Mouse (Mus musculus): ENCODE data around the gene Mapk10. TPM values are rescaled to one million over a fixed set of nuclear protein-coding genes. Genes with fewer than 3 reads are reported as not detected.

Mapk10 gene
- polyA plus RNA-seq, 1 experiment = 0.58 TPM

DNA sequence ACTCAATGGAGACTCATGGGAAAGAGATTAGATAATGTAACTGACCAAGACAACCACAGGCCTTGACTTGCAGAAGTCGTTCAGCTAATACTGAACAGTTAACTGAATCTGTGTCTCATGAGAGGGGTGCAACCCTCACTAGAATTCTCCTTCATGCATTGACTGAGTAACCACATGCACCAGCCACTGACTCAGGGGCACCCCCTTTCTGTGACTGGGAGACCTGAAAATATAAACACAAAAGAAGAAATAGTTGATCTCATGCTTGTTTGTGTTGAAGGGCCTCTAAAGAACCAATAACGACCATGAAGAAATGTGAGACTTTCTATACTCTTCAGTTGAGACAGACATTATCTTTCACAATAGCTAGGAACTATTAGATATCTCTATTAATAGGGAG, 10.9 kb upstream of the Mapk10 start:
- no peak for DNase-seq
- Histone ChIP-seq H3K36me3 (ENCODE audit: control insufficient read depth, insufficient read depth, low read length) (no peaks in the 10 kb centered on the region), H3K27ac (ENCODE audit: control insufficient read depth, insufficient read depth, low read length) (no peak overlapping the region), H3K4me3 (ENCODE audit: control insufficient read depth, insufficient read depth, low read length) (no peak overlapping the region), H3K27me3 (ENCODE audit: control insufficient read depth, insufficient read depth, low read length) (no peaks in the 10 kb centered on the region), H3K4me1 (replicated peaks; ENCODE audit: control insufficient read depth, insufficient read depth, low read length) (no peaks in the 10 kb centered on the region)
- TF ChIP-seq CTCF (IDR thresholded peaks at IDR 0.05; ENCODE audit: borderline replicate concordance, control insufficient read depth, extremely low read depth, insufficient read depth, low read length, poor library complexity) (no peak), POLR2A (IDR thresholded peaks at IDR 0.05; ENCODE audit: control insufficient read depth, extremely low read depth, insufficient read depth, low read length, poor library complexity) (no peak)
- WGBS = 68% methylated on average over 2 of the region's 2 CpGs

DNA sequence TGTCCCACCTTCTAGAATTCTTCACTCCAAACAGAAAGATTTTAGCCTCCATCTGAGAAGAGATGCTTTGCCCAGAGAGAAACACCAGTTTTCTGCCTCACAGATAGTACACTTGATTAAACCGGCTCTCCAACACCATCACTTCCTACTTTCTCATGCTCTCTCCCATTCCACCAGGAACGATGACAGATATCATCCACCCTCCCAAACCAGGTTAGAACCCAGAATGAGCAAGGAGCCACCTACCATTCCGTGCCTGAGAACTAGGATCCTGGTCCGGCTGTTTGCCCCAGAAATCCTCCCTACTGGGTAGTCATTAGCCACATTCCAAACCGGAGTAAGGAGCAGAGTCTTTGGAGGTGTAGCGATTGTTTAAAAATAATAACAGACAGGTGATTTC, 490 bp downstream of the Mapk10 start:
- no peak for DNase-seq
- no peak for TF ChIP-seq POLR2A (IDR thresholded peaks at IDR 0.05; ENCODE audit: control insufficient read depth, extremely low read depth, insufficient read depth, low read length, poor library complexity)
- no peak for TF ChIP-seq CTCF (IDR thresholded peaks at IDR 0.05; ENCODE audit: borderline replicate concordance, control insufficient read depth, extremely low read depth, insufficient read depth, low read length, poor library complexity)
- no peak overlapping the region for H3K27ac ChIP-seq (ENCODE audit: control insufficient read depth, insufficient read depth, low read length)
- WGBS = 48% methylated on average over 6 of the region's 6 CpGs
- H3K27me3 ChIP-seq (ENCODE audit: control insufficient read depth, insufficient read depth, low read length) = no peaks in the 10 kb centered on the region
- no peaks in the 10 kb centered on the region for H3K36me3 ChIP-seq (ENCODE audit: control insufficient read depth, insufficient read depth, low read length)
- H3K4me1 ChIP-seq (replicated peaks; ENCODE audit: control insufficient read depth, insufficient read depth, low read length) = no peaks in the 10 kb centered on the region
- H3K4me3 ChIP-seq (ENCODE audit: control insufficient read depth, insufficient read depth, low read length) = no peak overlapping the region

DNA sequence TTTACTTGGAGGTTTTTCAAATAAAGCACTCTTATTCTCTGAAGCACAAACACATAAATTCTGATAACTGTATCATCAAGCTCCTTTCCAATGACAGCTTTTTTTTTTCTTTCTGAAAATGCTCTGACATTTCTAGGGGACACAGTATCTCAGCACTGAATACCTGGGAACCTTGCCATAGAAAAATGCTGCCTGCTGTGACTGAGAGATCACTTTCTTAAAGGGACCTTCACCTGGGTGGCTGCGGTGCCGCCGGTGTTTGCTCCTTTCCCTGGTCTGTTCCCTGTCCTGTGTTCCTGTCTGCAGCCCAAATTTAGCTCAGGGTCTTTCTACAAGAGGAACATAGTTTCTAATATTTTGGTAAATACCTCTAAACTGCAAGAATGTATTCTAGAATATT, 1.1 kb downstream of the Mapk10 start:
- WGBS = 68% methylated on average over 3 of the region's 3 CpGs
- TF ChIP-seq POLR2A (IDR thresholded peaks at IDR 0.05; ENCODE audit: control insufficient read depth, extremely low read depth, insufficient read depth, low read length, poor library complexity) = no peak
- TF ChIP-seq CTCF (IDR thresholded peaks at IDR 0.05; ENCODE audit: borderline replicate concordance, control insufficient read depth, extremely low read depth, insufficient read depth, low read length, poor library complexity) = no peak
- Histone ChIP-seq H3K4me3 (ENCODE audit: control insufficient read depth, insufficient read depth, low read length) (no peak overlapping the region), H3K4me1 (replicated peaks; ENCODE audit: control insufficient read depth, insufficient read depth, low read length) (no peaks in the 10 kb centered on the region), H3K27me3 (ENCODE audit: control insufficient read depth, insufficient read depth, low read length) (no peaks in the 10 kb centered on the region), H3K27ac (ENCODE audit: control insufficient read depth, insufficient read depth, low read length) (no peak overlapping the region), H3K36me3 (ENCODE audit: control insufficient read depth, insufficient read depth, low read length) (no peaks in the 10 kb centered on the region)
- no peak for DNase-seq

DNA sequence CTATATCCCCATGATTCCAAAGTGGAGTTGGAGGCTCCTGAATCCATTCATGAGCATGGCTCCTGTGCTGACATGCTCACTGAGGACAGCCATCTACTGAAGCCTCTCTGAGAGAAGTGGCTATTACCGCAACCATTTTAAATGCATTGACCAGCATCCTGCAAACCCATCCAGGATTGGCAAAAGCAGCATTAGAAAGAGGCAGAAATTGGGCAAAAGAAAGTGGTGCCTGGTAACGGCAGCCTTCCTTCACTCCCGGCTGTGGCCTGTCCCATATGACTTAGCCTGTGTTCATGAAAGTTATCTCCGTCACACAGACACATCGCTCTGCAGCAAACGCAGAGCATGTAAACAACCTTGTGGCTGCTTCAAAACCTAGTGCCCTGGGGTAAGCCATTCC, 1.6 kb downstream of the Mapk10 start:
- Histone ChIP-seq H3K36me3 (ENCODE audit: control insufficient read depth, insufficient read depth, low read length) (no peaks in the 10 kb centered on the region), H3K4me1 (replicated peaks; ENCODE audit: control insufficient read depth, insufficient read depth, low read length) (no peaks in the 10 kb centered on the region), H3K4me3 (ENCODE audit: control insufficient read depth, insufficient read depth, low read length) (no peak overlapping the region), H3K27me3 (ENCODE audit: control insufficient read depth, insufficient read depth, low read length) (no peaks in the 10 kb centered on the region), H3K27ac (ENCODE audit: control insufficient read depth, insufficient read depth, low read length) (no peak overlapping the region)
- WGBS = 85% methylated on average over 6 of the region's 6 CpGs
- TF ChIP-seq CTCF (IDR thresholded peaks at IDR 0.05; ENCODE audit: borderline replicate concordance, control insufficient read depth, extremely low read depth, insufficient read depth, low read length, poor library complexity) = no peak
- TF ChIP-seq POLR2A (IDR thresholded peaks at IDR 0.05; ENCODE audit: control insufficient read depth, extremely low read depth, insufficient read depth, low read length, poor library complexity) = no peak
- DNase-seq = no peak

DNA sequence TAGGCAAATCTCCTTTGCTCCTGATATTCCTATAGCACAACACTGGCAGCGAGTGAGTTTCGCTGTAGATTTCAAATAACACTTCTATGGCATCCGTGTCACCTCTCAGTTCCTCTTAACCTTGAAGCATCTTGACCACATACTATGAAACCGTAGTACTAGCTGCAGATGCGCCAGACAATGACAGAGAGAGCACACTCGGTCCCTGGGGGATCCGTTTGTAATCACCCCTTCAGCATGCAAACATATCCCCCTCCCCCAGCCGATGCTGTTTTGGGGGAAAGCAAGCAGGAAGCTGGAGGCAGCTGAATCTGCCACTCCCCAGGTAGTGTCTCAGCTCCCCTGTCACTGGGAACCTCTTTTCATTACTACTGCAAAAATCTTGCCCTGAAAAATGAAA, 2.3 kb downstream of the Mapk10 start:
- Histone ChIP-seq H3K36me3 (ENCODE audit: control insufficient read depth, insufficient read depth, low read length) (no peaks in the 10 kb centered on the region), H3K27me3 (ENCODE audit: control insufficient read depth, insufficient read depth, low read length) (no peaks in the 10 kb centered on the region), H3K4me1 (replicated peaks; ENCODE audit: control insufficient read depth, insufficient read depth, low read length) (no peaks in the 10 kb centered on the region), H3K4me3 (ENCODE audit: control insufficient read depth, insufficient read depth, low read length) (no peak overlapping the region), H3K27ac (ENCODE audit: control insufficient read depth, insufficient read depth, low read length) (no peak overlapping the region)
- TF ChIP-seq POLR2A (IDR thresholded peaks at IDR 0.05; ENCODE audit: control insufficient read depth, extremely low read depth, insufficient read depth, low read length, poor library complexity) (no peak), CTCF (IDR thresholded peaks at IDR 0.05; ENCODE audit: borderline replicate concordance, control insufficient read depth, extremely low read depth, insufficient read depth, low read length, poor library complexity) (no peak)
- DNase-seq = no peak
- 69% methylated on average over 8 of the region's 8 CpGs for WGBS

DNA sequence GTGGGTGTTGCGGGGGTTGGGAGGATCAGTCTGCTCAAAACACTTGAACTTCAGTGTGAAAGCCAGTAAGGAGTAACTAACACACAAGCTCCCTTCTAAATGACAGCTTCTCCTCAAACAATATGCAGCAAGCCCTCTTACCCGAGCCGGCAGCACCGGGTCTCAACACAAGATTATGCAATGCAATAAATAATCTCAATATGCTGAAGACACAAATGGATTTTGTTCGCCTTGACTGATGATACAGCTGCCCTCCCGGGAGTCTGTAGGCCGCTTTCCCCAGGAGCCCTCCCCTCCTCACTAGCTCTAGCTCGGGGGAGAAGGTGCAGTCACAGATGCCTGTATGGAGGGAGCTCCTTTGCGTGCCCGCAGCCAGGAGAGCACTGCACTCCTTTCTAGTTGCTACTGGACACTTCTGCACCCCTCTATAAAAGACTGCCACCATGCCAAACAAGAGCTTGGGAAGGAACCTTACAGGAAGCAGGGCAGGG, 3.1 kb downstream of the Mapk10 start:
- Histone ChIP-seq H3K36me3 (ENCODE audit: control insufficient read depth, insufficient read depth, low read length) (no peaks in the 10 kb centered on the region), H3K27me3 (ENCODE audit: control insufficient read depth, insufficient read depth, low read length) (no peaks in the 10 kb centered on the region), H3K27ac (ENCODE audit: control insufficient read depth, insufficient read depth, low read length) (no peak overlapping the region), H3K4me3 (ENCODE audit: control insufficient read depth, insufficient read depth, low read length) (no peak overlapping the region), H3K4me1 (replicated peaks; ENCODE audit: control insufficient read depth, insufficient read depth, low read length) (no peaks in the 10 kb centered on the region)
- WGBS = 90% methylated on average over 10 of the region's 10 CpGs
- no peak for DNase-seq
- TF ChIP-seq CTCF (IDR thresholded peaks at IDR 0.05; ENCODE audit: borderline replicate concordance, control insufficient read depth, extremely low read depth, insufficient read depth, low read length, poor library complexity) = no peak
- no peak for TF ChIP-seq POLR2A (IDR thresholded peaks at IDR 0.05; ENCODE audit: control insufficient read depth, extremely low read depth, insufficient read depth, low read length, poor library complexity)

DNA sequence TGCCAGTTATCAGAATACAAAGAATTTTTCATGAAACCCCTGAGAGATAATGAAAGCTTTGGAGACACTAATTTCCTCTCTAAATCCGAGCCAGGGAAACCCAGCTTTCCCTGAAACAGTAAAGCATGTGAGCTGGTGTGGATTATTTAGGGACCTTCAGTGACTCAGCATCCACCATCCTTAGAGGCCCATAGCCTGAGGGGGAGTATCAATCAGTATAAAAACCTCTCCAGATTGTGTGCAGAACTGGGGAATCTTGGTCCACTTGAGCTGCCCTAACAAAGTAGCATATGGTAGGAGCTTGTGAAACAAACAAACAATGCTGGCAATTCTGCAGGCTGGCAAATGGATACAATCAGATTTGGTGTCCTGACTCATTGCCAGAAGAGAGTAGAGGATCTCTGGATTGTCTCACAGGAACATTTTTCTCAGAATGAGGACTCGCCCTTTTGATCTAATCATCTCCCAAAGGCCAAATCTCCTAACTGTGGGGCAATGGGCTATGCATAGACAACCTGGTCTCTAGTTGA, 13.3 kb downstream of the Mapk10 start:
- no peak for DNase-seq
- WGBS = 66% methylated on average over 2 of the region's 2 CpGs
- Histone ChIP-seq H3K36me3 (ENCODE audit: control insufficient read depth, insufficient read depth, low read length) (no peaks in the 10 kb centered on the region), H3K4me1 (replicated peaks; ENCODE audit: control insufficient read depth, insufficient read depth, low read length) (no peaks in the 10 kb centered on the region), H3K27ac (ENCODE audit: control insufficient read depth, insufficient read depth, low read length) (no peak overlapping the region), H3K4me3 (ENCODE audit: control insufficient read depth, insufficient read depth, low read length) (no peak overlapping the region), H3K27me3 (ENCODE audit: control insufficient read depth, insufficient read depth, low read length) (no peaks in the 10 kb centered on the region)
- TF ChIP-seq POLR2A (IDR thresholded peaks at IDR 0.05; ENCODE audit: control insufficient read depth, extremely low read depth, insufficient read depth, low read length, poor library complexity) = no peak
- no peak for TF ChIP-seq CTCF (IDR thresholded peaks at IDR 0.05; ENCODE audit: borderline replicate concordance, control insufficient read depth, extremely low read depth, insufficient read depth, low read length, poor library complexity)

All from thymus, adult 2 months (tissue).